Mouse (Mus musculus) A20 (cell line): ENCODE data around the gene Cbx2.

ENCODE experiments used
- DNase-seq: peaks from one replicate; pipeline ENCODE4 v3.0.0-alpha.2; 2011; ENCODE audit warnings: low read depth, low spot score

Cbx2 gene

GRCm38 (mm10) chr11:119022895-119023615 lies at the start of gene Cbx2:
TSS of gene Cbx2 (plus strand) at chr11:119022962.
- DNase-seq = peak; percentile 91

DNA sequence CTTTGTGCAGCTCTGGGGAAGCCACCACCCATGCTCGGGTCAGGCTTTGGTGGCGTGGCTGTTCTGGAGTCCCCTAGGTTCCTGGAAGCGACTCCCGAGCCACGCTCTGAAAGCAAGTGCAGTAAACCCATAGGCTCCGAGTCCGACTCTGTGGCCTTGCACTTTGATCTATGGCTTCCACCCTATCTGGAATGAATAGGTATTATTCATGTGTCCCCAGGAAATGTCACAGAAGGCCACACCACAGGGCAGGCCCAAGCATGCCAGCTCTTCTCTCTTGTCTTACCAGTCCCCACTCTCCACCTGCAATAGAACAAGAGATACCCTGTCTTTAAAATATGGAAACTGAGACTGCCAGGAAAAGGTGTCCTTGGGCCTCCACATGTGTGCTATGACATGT lies 48.4 kb upstream of the Cbx2 start:
- no peak for DNase-seq

DNA sequence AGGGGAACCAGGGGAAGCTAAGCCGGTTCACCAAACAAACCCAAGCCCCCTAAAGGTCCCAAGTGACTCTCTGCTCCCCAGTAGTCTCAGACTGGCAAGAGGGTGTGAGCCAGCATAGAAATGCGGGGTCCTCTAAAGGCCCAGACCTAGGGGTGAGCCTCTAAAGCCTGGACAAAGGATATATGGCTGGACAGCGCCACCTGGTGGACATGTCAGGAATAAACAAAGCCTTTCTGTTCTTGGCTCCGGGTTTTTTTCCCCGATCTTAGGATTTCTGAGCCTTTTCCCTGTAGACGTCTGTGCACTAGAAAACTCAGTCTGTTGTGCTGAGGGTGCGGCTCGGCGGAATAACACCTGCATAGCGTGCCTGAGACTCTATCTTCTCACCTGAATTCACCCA lies 47.3 kb upstream of the Cbx2 start:
- peak; percentile 70 for DNase-seq

DNA sequence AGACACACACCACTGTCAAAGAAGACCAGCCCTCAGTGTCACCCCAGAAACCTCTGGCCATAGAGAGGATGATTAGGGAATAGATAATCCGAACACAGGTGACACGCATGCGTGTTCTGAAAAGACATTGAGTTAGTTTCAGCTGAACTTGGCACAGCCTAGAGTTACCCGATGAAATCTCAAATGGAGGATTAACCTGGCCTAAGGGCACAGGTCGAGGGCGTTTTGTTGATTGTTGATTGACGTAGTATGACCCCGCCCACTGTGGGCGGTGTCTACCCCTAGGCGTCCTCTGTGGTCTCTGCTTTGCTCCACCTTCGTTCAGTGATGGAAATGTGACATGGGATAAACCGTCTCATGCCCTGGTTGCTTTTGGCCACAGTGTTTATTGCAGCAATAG lies 46.8 kb upstream of the Cbx2 start:
- DNase-seq = peak; percentile 62

GRCm38 (mm10) chr11:118980388-118980787 lies 42.4 kb upstream of the Cbx2 start:
- peak; percentile 68 for DNase-seq

- DNase-seq = peak; percentile 87
These were observed 41.6 kb upstream of the Cbx2 start for GRCm38 (mm10) chr11:118981012-118981776.

- DNase-seq = no peak
These were observed 40.1 kb upstream of the Cbx2 start for GRCm38 (mm10) chr11:118982593-118983113.

DNA sequence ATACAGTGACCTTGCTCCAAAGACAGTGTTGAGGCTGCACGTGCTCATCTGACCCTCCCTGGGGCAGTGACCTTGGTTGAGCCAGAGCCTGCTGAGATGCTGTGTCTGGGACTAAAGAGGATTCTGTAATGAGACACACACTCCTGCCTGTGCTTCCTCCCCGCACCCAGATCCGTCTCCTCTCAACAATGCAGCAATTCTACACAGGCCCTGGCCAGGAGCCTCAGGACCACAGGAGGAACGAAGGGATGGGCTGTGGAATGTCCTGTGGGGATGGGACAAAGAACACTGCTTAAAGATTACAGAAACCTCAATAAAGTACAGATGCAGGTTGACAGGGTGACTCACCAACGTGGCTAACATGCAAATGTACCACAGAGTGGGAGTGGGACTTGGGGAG lies 37.2 kb upstream of the Cbx2 start:
- DNase-seq = no peak

DNA sequence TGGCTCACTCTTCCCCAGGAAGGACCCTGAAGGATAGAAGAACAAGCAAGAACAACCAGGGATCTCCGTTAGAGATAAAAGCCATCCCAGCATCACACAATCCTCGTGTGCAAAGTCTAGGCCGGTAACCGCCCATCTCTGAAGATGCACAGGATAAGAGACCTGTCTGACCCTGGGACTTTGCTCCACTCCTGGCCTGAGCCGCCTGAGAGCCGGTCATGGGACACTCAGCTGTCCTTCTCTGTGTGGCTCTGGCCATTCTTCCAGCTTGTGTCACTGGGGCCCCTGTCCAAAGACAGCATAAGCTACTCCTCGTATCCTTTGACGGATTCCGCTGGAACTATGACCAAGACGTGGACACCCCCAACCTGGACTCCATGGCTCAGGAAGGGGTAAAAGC lies 34.8 kb upstream of the Cbx2 start, which contains the start of gene Enpp7:
Gene Enpp7, plus strand, starts transcription at position 190 of the 400 bp plus-strand sequence.
- DNase-seq = no peak

GRCm38 (mm10) chr11:118992781-118993180 lies 30.0 kb upstream of the Cbx2 start:
- DNase-seq = no peak

GRCm38 (mm10) chr11:118995448-118995847 lies 27.3 kb upstream of the Cbx2 start:
- DNase-seq = no peak

- DNase-seq = no peak
These were observed 25.6 kb upstream of the Cbx2 start for GRCm38 (mm10) chr11:118997182-118997581.

GRCm38 (mm10) chr11:118998540-118999265 lies 24.1 kb upstream of the Cbx2 start:
- peak; percentile 75 for DNase-seq

- DNase-seq = no peak
These were observed 23.4 kb upstream of the Cbx2 start for GRCm38 (mm10) chr11:118999361-118999804.

DNA sequence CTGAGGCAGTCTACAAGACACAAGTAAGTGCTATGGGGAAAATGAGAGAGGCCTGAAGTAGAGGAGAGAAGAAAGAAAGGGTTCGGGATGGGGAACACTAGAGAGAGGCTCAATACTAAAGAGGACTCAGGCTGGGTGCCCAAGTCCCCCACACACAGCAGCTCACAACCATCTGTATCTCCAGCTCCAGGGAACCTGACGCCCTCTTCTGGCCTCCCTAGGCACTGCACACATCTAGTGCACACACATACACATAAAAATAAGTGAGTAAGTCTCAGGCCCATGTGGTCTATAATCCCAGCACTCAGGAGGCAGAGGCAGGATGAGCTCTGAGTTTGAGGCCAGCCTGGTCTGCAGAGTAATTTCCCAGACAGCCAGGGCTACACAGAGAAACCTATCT lies 21.9 kb upstream of the Cbx2 start:
- DNase-seq = peak; percentile 12

DNA sequence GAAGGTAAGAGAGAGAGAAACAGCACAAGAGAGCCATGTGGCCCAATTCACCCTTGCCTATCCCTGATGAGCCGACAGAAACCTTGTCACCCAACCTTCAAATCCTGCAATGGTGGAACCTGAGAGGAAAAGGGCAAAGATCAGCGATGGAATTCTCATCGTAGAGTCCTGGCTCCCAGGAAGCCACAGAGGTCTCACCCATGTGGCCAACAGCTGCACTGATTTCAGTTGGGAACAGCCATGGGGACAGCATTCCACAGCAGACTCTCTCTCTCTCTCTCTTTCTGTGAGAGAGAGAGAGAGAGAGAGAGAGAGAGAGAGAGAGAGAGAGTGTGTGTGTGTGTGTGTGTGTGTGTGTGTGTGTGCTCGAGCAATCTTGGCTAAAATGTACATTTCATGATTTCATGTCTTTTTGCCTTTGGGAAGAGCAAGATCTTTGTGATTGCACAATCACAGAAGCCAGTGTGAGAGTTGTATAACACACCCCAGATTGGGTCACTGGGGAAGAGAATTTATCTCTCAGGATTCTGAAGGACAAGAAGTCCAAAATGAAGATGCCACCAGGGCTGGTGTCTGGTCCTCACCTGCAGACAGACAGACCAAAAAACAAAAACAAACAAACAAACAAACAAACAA lies 21.2 kb upstream of the Cbx2 start:
- no peak for DNase-seq

GRCm38 (mm10) chr11:119005547-119006275 lies 17.1 kb upstream of the Cbx2 start:
- DNase-seq = no peak

- no peak for DNase-seq
These were observed 16.3 kb upstream of the Cbx2 start for GRCm38 (mm10) chr11:119006462-119006861.

- DNase-seq = no peak
These were observed 15.0 kb upstream of the Cbx2 start for GRCm38 (mm10) chr11:119007461-119008456.

DNA sequence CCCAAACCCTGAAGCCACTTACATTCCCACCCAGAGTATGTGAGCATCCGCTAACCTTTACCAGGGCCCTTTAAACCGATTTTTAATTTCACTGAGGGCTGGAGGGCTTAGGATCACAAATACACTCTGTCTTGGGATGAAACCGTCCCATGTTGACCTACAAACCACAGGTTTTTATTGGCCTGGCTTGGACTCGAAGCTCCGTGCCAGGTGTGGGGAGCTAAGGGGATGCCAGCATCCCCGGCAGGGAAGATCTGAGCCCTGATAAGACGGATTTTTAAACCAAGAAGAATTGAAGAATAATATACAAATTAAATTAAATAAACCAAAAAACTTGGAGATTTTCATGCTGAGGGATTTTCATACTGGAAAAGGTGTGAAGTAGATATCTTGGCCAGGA lies 8.3 kb upstream of the Cbx2 start:
- no peak for DNase-seq
